Mouse (Mus musculus) B cell, adult 67 days (primary cell): ENCODE data around the gene Gas2l2. TPM values are rescaled to one million over a fixed set of nuclear protein-coding genes. Genes with fewer than 3 reads are reported as not detected.

ENCODE experiments used
- total RNA-seq, 2 experiments: library from RNA; stranded (reverse); gene quantifications; 4 replicates each; pipeline ENCODE4 v1.2.4; 2023

Gas2l2 gene
- not detected for total RNA-seq

GRCm38 (mm10) chr11:83429355-83429754, at the start of gene Gas2l2:
Gene Gas2l2 (minus strand): TSS chr11:83429455.

GRCm38 (mm10) chr11:83472324-83473234, 43.3 kb upstream of the Gas2l2 start, which contains the start of gene Taf15:
Gene Taf15 (plus strand): TSS chr11:83473086.

DNA sequence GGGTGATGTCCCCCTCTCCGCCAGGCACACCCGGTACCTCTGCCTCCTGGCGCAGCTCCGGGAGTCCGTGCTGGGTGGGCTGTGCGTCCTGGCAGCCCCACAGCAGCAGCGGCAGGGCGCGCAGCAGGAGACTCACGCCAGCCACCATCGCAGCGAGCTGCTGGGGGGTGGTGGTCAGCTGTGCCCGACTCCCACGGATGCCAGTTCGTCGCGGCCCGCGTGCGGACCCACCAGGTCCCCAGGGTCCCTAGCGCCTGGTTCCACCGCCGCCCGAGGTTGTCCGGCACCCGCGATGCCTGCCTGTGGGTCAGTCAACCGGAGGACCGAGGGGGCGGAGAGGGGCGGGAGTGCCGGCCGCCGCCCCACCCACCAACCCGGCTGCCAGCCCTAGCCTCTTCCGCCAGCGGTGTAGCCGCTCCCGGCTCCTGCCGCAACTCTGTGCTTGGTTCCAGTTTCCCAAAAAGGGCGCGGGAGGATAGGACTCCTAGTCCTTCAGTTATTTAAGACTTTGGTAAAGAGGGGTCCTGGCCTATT, 33.5 kb upstream of the Gas2l2 start, which contains the start of gene Mmp28:
Gene Mmp28, minus strand, starts transcription at position 361 of the 534 bp plus-strand sequence.

DNA sequence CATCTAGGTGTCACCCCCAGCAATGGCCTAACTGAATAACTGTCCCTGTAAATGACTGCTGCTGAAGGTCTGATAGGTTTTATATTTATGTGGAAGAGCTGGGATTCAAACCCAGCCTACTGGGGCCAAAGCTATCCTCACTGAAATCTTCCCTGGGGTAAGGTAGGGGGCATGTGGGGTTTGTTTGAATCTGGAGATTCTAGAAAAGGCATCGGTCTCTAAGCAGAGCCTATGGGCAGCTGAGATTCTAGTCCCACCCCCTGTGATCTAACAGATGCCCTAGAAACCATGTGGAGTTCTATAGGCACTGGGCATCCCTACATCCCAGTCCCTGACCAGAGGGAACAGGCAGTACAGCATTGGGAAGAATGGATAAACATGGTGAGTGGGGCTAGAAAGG, 8.1 kb upstream of the Gas2l2 start, which contains the start of gene 1700020L24Rik:
Gene 1700020L24Rik, plus strand, starts transcription at position 301 of the 400 bp plus-strand sequence.

DNA sequence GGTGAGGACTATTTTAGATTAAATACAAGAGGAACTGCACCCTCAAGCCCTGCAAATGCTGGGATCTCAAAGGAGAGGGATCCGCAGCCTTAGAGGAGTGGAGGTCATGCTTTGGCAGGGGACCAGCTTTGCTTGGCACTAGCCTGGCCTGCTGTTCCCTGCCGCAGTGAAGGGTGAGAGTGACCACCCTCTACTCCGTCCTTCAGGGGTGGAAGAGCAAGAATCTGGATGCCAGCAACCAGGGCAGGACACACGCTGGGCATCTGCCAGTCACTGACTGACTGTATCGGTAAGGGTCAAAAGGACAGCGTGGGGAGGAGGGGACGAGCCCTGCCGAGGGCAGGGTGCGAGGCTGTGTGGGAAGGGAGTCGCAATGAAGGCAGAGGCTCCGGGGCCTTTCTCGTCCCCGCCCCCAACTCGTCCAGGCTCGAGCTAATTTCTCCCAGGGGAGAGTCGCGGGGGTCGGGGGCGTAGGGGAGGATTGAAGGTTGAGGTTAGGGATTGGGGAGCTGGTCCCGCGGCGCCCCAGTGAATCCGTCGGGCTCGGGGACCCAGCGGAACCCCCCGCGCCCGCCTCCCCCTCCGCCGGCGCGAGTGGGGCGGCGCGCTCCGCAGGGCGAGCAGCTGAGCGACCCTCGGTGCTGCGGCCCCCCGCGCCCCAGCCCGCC, 20.0 kb downstream of the Gas2l2 start, which contains the start of gene Rasl10b:
Gene Rasl10b, plus strand, starts transcription at position 51 of the 668 bp plus-strand sequence.

Other genes with a start within 250 kb of the Gas2l2 start
- 1 to 10 TPM; 1.2 to 4.8 TPM for gene Slfn3, start 238.1 kb downstream of the Gas2l2 start, total RNA-seq
- not detected for gene Slfn14, start 142.7 kb downstream of the Gas2l2 start, total RNA-seq
- 100 to 1,000 TPM; 139 to 156 TPM for gene Ap2b1, start 130.4 kb downstream of the Gas2l2 start, total RNA-seq
- 10 to 100 TPM; 22.3 to 22.6 TPM for gene Pex12, start 126.9 kb downstream of the Gas2l2 start, total RNA-seq
- under 1 TPM; 0.44 to 0.62 TPM for gene Rasl10b, start 20.3 kb downstream of the Gas2l2 start, total RNA-seq
- 1 to 10 TPM in 1 of 2 experiments, not detected in 1; 1.1 TPM for gene 1700020L24Rik, start 8.2 kb upstream of the Gas2l2 start, total RNA-seq
- under 1 TPM in 1 of 2 experiments, not detected in 1; 0.46 TPM for gene Mmp28, start 33.6 kb upstream of the Gas2l2 start, total RNA-seq
- 100 to 1,000 TPM; 170 to 177 TPM for gene Taf15, start 43.6 kb upstream of the Gas2l2 start, total RNA-seq
- under 1 TPM in 1 of 2 experiments, not detected in 1; 0.29 TPM for gene Heatr9, start 92.7 kb upstream of the Gas2l2 start, total RNA-seq
- gene Ccl5, start 101.1 kb upstream of the Gas2l2 start, total RNA-seq, result 1 to 10 TPM; 2.4 to 9.3 TPM
- 1 to 10 TPM in 1 of 2 experiments, under 1 TPM in 1; 0.24 to 1.1 TPM for gene Ccl9, start 149.2 kb upstream of the Gas2l2 start, total RNA-seq
- gene Ccl6, start 163.6 kb upstream of the Gas2l2 start, total RNA-seq, result under 1 TPM in 1 of 2 experiments, not detected in 1; 0.99 TPM
- gene Rpl9-ps1, start 216.2 kb upstream of the Gas2l2 start, total RNA-seq, result not detected
- gene Ccl3, start 219.9 kb upstream of the Gas2l2 start, total RNA-seq, result 10 to 100 TPM; 13.4 to 21.2 TPM
- gene Ccl4, start 233.1 kb upstream of the Gas2l2 start, total RNA-seq, result 1 to 10 TPM; 4.5 to 8.1 TPM